Mouse (Mus musculus): ENCODE results near the gene Mtss1l. TPM values are rescaled to one million over a fixed set of nuclear protein-coding genes. Genes with fewer than 3 reads are reported as not detected.
A peak's percentile ranks its signal among the peaks of the same experiment; 100 is the strongest.

Mtss1l gene
- total and polyA plus RNA-seq, 2 experiments from 2014 or later = 49.0 to 71.1 TPM

DNA sequence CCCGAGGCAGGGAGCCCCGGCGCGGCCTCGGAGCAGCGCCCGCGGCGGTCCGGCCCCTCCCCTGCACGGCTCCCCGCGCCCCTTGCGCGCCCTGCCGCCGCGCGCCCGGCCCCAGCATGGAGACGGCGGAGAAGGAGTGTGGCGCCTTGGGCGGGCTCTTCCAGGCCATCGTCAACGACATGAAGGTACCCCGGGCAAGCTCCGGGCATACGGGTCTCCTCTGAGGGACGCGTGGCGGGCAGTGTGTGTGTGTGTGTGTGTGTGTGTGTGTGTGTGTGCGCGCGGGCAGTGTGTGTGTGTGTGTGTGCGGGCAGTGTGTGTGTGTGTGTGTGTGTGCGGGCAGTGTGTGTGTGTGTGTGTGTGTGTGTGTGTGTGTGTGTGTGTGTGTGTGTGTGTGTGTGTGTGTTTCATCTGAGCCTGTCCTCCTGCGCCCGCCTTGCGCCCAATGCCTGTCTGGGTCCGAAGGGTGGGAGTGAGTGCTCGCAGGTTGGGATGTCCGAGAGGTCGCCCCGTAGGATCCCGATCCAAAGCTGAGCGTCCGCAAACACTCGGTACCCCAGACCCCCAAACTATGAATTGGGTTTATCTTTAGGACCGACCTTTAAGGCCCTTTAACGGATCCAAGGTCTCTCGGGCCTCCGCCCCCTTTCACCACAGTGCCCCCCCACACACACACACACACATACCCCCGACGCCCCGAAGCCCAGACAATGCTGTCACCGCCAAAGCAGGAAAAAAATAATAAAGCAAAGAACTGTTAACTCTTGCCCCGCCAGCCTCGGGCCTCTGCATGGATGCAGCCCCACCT is 534 bp downstream of the Mtss1l start:
- ATAC-seq (peak; percentile 64), DNase-seq (peak; percentile 61)
- Histone ChIP-seq H3K4me3 (ENCODE audit: low read depth, low read length) (peak overlapping the region; percentile 89), H3K27me3 (ENCODE audit: insufficient read depth, low read length) (no peaks in the 10 kb centered on the region), H3K9ac (peak overlapping the region; percentile 99), H3K9me3 (ENCODE audit: low read length) (no peaks in the 10 kb centered on the region), H3K4me1 (ENCODE audit: insufficient read depth) (peaks cover 41% of the 10 kb centered on the region), H3K36me3 (ENCODE audit: insufficient read depth) (peaks cover 12% of the 10 kb centered on the region), H3K27ac (ENCODE audit: low read depth, low read length) (peak overlapping the region; percentile 93), H3K4me2 (ENCODE audit: low read depth) (peak overlapping the region; percentile 64)
- TF ChIP-seq CTCF (IDR thresholded peaks at IDR 0.05; ENCODE audit: low read depth) = no peak
- under 1% methylated on average over 44 of the region's 59 CpGs for WGBS

DNA sequence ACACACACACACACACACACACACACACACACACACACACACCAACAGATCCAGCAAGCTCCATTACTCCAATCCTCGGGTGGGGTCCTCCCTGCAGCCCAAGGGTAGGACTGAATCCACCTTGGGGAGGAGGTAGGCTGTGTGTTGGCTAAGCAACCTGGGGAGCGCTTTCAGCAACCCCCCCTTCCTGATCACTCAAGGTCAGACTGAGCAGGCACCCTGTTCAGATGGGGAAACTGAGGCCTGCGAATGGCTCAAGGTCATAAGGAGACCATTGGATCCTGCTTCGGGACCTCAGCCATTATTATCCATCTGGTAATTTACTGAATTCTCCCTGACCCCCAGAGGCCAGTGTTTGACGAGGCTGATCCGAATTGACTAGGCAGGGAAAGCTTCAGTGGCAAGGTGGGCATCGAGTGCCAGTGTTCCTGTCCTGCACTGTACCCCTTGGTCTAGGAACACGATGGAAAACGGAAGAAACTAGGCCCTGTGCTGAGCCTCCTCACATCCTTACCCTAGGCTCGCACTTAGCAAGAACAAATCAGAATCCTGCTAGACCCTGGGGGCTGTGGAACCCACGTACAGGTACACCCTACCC is 1.2 kb downstream of the Mtss1l start:
- Histone ChIP-seq H3K4me1 (ENCODE audit: insufficient read depth) (peaks cover 35% of the 10 kb centered on the region), H3K9me3 (ENCODE audit: low read length) (no peaks in the 10 kb centered on the region), H3K4me2 (ENCODE audit: low read depth) (peak overlapping the region; percentile 64), H3K9ac (peak overlapping the region; percentile 99), H3K27me3 (ENCODE audit: insufficient read depth, low read length) (no peaks in the 10 kb centered on the region), H3K27ac (ENCODE audit: low read depth, low read length) (peak overlapping the region; percentile 75), H3K4me3 (ENCODE audit: low read depth, low read length) (peak overlapping the region; percentile 89), H3K36me3 (ENCODE audit: insufficient read depth) (peaks cover 19% of the 10 kb centered on the region)
- DNase-seq = no peak
- ATAC-seq = no peak
- no peak for TF ChIP-seq CTCF (IDR thresholded peaks at IDR 0.05; ENCODE audit: low read depth)
- WGBS = 33% methylated on average over 11 of the region's 11 CpGs

DNA sequence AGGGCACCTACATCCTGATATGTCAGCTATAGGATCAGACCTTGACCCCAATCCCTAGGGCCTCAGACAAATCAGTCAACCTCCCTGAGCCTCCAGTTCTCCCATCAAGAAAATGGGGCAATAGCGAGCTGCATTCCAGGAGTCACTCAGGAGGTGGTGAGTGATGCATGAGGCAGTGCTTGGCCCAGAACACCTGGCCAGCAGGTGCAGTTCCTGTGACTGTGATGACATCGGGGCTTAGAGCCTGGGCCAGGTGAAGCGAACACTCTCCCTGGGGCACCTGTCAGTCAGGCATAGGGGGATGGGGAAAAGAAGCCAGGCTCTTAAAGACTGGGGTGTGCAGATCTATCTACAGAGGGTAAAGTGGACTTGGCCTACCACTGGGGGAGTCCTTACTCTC is 3.2 kb downstream of the Mtss1l start:
- no peak for TF ChIP-seq CTCF (IDR thresholded peaks at IDR 0.05; ENCODE audit: low read depth)
- peaks cover 39% of the 10 kb centered on the region for H3K36me3 ChIP-seq (ENCODE audit: insufficient read depth)
- H3K27ac ChIP-seq (ENCODE audit: low read depth, low read length) = peak overlapping the region; percentile 62; the same call in 1 of the 2 replicates
- ATAC-seq (no peak), DNase-seq (no peak)
- no peaks in the 10 kb centered on the region for H3K9me3 ChIP-seq (ENCODE audit: low read length)
- 75% methylated on average over 3 of the region's 3 CpGs for WGBS
- H3K4me2 ChIP-seq (ENCODE audit: low read depth) = peak overlapping the region; percentile 64
- H3K4me3 ChIP-seq (ENCODE audit: low read depth, low read length) = no peak overlapping the region
- H3K27me3 ChIP-seq (ENCODE audit: insufficient read depth, low read length) = no peaks in the 10 kb centered on the region
- H3K9ac ChIP-seq = peak overlapping the region; percentile 35
- peaks cover 24% of the 10 kb centered on the region for H3K4me1 ChIP-seq (ENCODE audit: insufficient read depth)

DNA sequence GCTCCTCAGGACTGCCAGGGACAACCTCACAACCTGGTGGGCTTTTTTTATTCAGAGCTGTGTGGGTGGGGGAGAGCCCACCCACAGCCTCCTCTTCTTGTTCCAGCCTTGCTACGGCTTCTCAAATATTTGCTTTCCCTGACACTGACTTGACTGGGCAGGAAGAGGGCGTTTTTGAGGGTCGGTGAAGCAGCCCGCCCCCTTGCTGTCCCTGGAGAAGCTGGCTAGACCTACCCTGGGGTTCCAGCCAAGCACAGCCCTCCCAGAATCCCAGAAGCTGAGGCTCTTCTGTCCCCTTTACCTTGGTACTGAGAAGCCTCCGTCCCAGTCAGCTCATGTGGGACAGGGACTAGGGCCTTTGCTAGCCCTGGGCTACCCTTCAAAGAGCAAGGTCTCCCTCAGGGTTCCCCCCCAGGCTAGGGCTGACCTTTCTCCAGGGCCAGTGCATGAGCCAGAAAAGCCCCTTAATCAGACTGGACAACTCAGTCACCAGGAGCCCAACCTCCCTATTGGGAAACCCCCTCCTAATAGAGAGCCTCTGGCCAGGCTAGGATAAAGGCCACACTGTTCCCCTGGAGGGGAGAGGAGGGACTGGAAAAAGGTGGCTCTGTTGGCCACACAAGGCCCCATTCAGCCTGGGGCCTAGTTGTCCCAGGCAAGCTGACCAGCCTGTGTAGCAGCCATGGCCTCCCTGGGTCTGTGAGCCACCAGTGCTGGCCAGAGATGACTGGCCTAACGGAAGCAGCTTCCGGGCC is 4.0 kb downstream of the Mtss1l start:
- no peak; the same call in 1 of the 2 replicates for TF ChIP-seq CTCF (IDR thresholded peaks at IDR 0.05; ENCODE audit: low read depth)
- peak overlapping the region; percentile 35 for H3K9ac ChIP-seq
- H3K4me3 ChIP-seq (ENCODE audit: low read depth, low read length) = peak overlapping the region; percentile 3; the same call in 1 of the 2 replicates
- H3K4me2 ChIP-seq (ENCODE audit: low read depth) = peak overlapping the region; percentile 64
- H3K9me3 ChIP-seq (ENCODE audit: low read length) = no peaks in the 10 kb centered on the region
- H3K36me3 ChIP-seq (ENCODE audit: insufficient read depth) = peaks cover 47% of the 10 kb centered on the region
- H3K4me1 ChIP-seq (ENCODE audit: insufficient read depth) = peaks cover 19% of the 10 kb centered on the region
- DNase-seq = no peak
- ATAC-seq = peak; percentile 28
- no peaks in the 10 kb centered on the region for H3K27me3 ChIP-seq (ENCODE audit: insufficient read depth, low read length)
- peak overlapping the region; percentile 62 for H3K27ac ChIP-seq (ENCODE audit: low read depth, low read length)
- WGBS = 41% methylated on average over 7 of the region's 7 CpGs

DNA sequence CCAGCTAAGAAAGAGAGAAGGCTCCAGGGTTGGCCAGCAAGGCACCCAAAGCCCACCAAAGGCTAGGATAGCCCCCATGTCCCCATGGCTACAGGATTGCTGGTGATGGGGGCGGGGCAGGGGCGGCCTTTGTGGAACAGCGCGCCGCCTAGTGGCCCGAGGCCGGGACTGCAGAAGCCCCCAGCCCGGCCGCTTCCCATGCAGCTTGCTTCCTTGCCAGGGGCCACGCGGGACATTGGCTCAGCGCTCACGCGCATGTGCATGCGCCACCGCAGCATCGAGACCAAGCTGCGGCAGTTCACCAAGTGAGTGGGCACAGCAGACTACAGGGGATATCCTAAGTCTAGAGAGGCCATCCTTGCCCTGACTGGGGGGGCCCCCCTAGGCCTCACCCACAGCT is 5.6 kb downstream of the Mtss1l start:
- Histone ChIP-seq H3K4me3 (ENCODE audit: low read depth, low read length) (no peak overlapping the region), H3K27me3 (ENCODE audit: insufficient read depth, low read length) (no peaks in the 10 kb centered on the region), H3K9me3 (ENCODE audit: low read length) (no peaks in the 10 kb centered on the region), H3K27ac (ENCODE audit: low read depth, low read length) (peak overlapping the region; percentile 40), H3K9ac (no peak overlapping the region), H3K4me2 (ENCODE audit: low read depth) (no peak overlapping the region), H3K36me3 (ENCODE audit: insufficient read depth) (peaks cover 63% of the 10 kb centered on the region), H3K4me1 (ENCODE audit: insufficient read depth) (peaks cover 14% of the 10 kb centered on the region)
- peak; percentile 86 for DNase-seq
- peak; percentile 96 for TF ChIP-seq CTCF (IDR thresholded peaks at IDR 0.05; ENCODE audit: low read depth)
- 3% methylated on average over 18 of the region's 18 CpGs for WGBS
- peak; percentile 49 for ATAC-seq

DNA sequence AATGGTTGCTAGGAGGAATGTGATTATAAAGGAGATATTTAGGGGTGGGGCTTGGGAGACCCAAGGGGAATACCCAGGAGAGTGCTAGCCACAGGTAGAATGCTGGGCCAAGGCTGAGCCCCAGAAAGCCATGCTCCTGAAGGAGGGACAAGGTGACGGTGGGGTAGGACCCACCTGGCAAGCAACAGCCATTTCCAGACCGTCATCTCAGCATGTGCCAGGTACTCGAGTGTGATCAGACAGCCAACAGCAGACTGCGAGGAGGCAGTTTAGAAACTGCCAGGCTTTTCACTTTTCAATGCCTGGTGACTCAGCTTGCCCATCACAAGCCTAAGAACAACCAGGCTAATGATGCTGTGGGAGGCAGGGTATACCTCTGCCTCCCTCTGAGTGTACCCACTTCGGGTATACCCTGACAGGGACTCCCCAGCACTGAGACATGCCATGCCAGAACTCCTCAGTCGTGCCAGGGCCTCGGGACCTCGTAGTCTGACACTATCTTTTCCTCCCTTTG is 10.1 kb downstream of the Mtss1l start:
- H3K36me3 ChIP-seq (ENCODE audit: insufficient read depth) = peaks cover 93% of the 10 kb centered on the region
- WGBS = 82% methylated on average over 8 of the region's 8 CpGs
- no peak for TF ChIP-seq CTCF (IDR thresholded peaks at IDR 0.05; ENCODE audit: low read depth)
- H3K4me1 ChIP-seq (ENCODE audit: insufficient read depth) = no peaks in the 10 kb centered on the region
- H3K9me3 ChIP-seq (ENCODE audit: low read length) = no peaks in the 10 kb centered on the region
- H3K27ac ChIP-seq (ENCODE audit: low read depth, low read length) = no peak overlapping the region
- no peaks in the 10 kb centered on the region for H3K27me3 ChIP-seq (ENCODE audit: insufficient read depth, low read length)
- H3K9ac ChIP-seq = no peak overlapping the region
- no peak overlapping the region for H3K4me3 ChIP-seq (ENCODE audit: low read depth, low read length)
- DNase-seq (no peak), ATAC-seq (no peak)
- no peak overlapping the region for H3K4me2 ChIP-seq (ENCODE audit: low read depth)
